Mouse (Mus musculus) thymus, adult 2 months (tissue): ENCODE results near the gene Dbil5. TPM values are rescaled to one million over a fixed set of nuclear protein-coding genes. Genes with fewer than 3 reads are reported as not detected.
A peak's percentile ranks its signal among the peaks of the same experiment; 100 is the strongest.
"Not testable (repeated sequence)": the region's sequence is repeated elsewhere in the genome, so short reads cannot be mapped to it uniquely, and the experiment has no call there.

Experiments used
- DNase-seq: peaks from one replicate; pipeline ENCODE4 v3.0.0; 2021
- H3K27ac ChIP-seq: fragments of 200-500 bp; 2 replicates; pipeline ENCODE4 v1.5.1; 2012; ENCODE audit warnings: low read length, control low read depth; ENCODE audit not compliant: control insufficient read depth, insufficient read depth
- H3K27me3 ChIP-seq: fragments of 200-500 bp; 2 replicates; pipeline ENCODE4 v1.6.1; 2012; ENCODE audit warnings: mild to moderate bottlenecking, low read length, moderate library complexity, mixed read lengths; ENCODE audit not compliant: control insufficient read depth, insufficient read depth
- H3K36me3 ChIP-seq: fragments of 200-500 bp; 2 replicates; pipeline ENCODE4 v1.6.1; 2012; ENCODE audit warnings: mild to moderate bottlenecking, low read length, moderate library complexity; ENCODE audit not compliant: control insufficient read depth, insufficient read depth
- H3K4me1 ChIP-seq: fragments of 200-500 bp; replicated peaks from 2 replicates; pipeline ENCODE4 v1.6.1; 2012; ENCODE audit warnings: low read length; ENCODE audit not compliant: control insufficient read depth, insufficient read depth
- H3K4me3 ChIP-seq: fragments of 200-500 bp; 2 replicates; pipeline ENCODE4 v1.5.1; 2012; ENCODE audit warnings: mild to moderate bottlenecking, low read length, control low read depth, moderate library complexity; ENCODE audit not compliant: control insufficient read depth, insufficient read depth
- CTCF ChIP-seq: fragments of 200-500 bp; IDR thresholded peaks from 2 replicates; pipeline ENCODE4 v1.5.1; 2012; ENCODE audit warnings: mild to moderate bottlenecking, control low read depth, low read length, moderate library complexity, borderline replicate concordance; ENCODE audit not compliant: control insufficient read depth, poor library complexity, insufficient read depth; ENCODE audit errors: extremely low read depth
- POLR2A ChIP-seq: fragments of 200-500 bp; IDR thresholded peaks from 2 replicates; pipeline ENCODE4 v1.6.1; 2012; ENCODE audit warnings: mild to moderate bottlenecking, low read length, control low read depth, moderate library complexity; ENCODE audit not compliant: control insufficient read depth, poor library complexity, insufficient read depth; ENCODE audit errors: extremely low read depth
- WGBS: fragments of 180-500 bp; shearing (Covaris S2); methylation state at CpG from one replicate; pipeline ENCODE4 v1.1.7; 2018; 5-methylcytosine and 5-hydroxymethylcytosine counted together
- polyA plus RNA-seq: library from polyadenylated mRNA; depleted of rRNA; stranded (reverse); fragments of >200 nt; gene quantifications from 2 replicates; pipeline ENCODE4 v1.2.3, GENCODE M21; 2012

Dbil5 gene
- polyA plus RNA-seq, 1 experiment = 1.4 TPM

DNA sequence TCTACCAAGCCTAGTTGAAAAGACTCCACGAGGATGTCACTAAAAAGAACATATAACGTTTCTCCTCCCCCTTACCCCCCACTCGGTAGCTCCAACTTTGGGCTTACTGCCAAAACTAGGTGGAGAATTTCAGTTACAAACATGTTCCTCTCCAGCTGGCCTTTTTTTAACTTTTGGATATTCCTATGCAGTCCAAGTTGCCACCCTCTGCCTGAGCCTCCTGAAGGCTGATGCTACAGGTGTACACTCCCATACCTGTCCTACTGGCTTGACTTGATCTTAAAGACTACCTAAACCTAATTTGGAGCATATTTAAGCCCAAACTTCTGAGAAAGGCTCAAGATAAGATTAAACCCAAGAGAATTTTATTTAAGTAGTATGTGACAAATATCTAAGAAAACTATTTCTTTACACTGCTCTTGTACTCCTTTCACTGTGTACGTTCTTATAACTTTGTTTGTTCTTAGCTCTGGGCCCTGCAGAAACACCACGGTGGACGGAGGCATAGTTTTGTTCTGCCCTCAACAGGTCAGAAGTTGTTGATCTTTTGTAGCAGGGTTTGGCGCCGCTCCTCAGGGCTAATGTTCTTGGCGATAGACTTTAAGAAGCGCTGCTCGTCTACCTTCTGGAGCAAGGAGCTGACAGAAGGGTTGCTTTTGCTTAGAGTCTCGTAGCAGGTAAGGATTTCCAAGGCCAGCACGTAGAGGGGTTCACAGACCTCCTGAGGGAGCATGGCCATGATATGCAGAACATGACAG lies 7.0 kb upstream of the Dbil5 start:
- Histone ChIP-seq H3K4me1 (no peaks in the 10 kb centered on the region; the same call in 1 of the 2 replicates), H3K27ac (no peak overlapping the region), H3K36me3 (peaks cover 14% of the 10 kb centered on the region), H3K27me3 (no peaks in the 10 kb centered on the region), H3K4me3 (no peak overlapping the region)
- 88% methylated on average over 13 of the region's 13 CpGs for WGBS
- TF ChIP-seq POLR2A (no peak), CTCF (no peak)
- DNase-seq = no peak

GRCm38 (mm10) chr11:76211595-76211994 lies 5.8 kb upstream of the Dbil5 start:
- not testable (repeated sequence) for H3K27ac ChIP-seq, H3K27me3 ChIP-seq, H3K4me3 ChIP-seq, H3K4me1 ChIP-seq, DNase-seq
- peaks cover 14% of the 10 kb centered on the region for H3K36me3 ChIP-seq
- 91% methylated on average over 6 of the region's 6 CpGs for WGBS

GRCm38 (mm10) chr11:76213841-76214240 lies 3.6 kb upstream of the Dbil5 start:
- peaks cover 14% of the 10 kb centered on the region for H3K36me3 ChIP-seq
- no peak for DNase-seq
- H3K4me1 ChIP-seq = peaks cover 7% of the 10 kb centered on the region
- no peak overlapping the region for H3K4me3 ChIP-seq
- 94% methylated on average over 5 of the region's 5 CpGs for WGBS
- no peak overlapping the region for H3K27ac ChIP-seq
- H3K27me3 ChIP-seq = no peaks in the 10 kb centered on the region
- TF ChIP-seq POLR2A (no peak), CTCF (no peak)

- Histone ChIP-seq H3K4me3 (no peak overlapping the region), H3K36me3 (peaks cover 14% of the 10 kb centered on the region), H3K4me1 (peaks cover 7% of the 10 kb centered on the region), H3K27ac (no peak overlapping the region), H3K27me3 (no peaks in the 10 kb centered on the region)
- 66% methylated on average over 2 of the region's 2 CpGs for WGBS
- TF ChIP-seq CTCF (no peak), POLR2A (no peak)
- peak; percentile 8 for DNase-seq
Measured at GRCm38 (mm10) chr11:76215011-76215410, 2.4 kb upstream of the Dbil5 start.

GRCm38 (mm10) chr11:76216049-76216540 lies 1.3 kb upstream of the Dbil5 start:
- TF ChIP-seq CTCF (no peak), POLR2A (no peak)
- no peak overlapping the region for H3K4me3 ChIP-seq
- no peak for DNase-seq
- peaks cover 14% of the 10 kb centered on the region for H3K36me3 ChIP-seq
- H3K4me1 ChIP-seq = peaks cover 7% of the 10 kb centered on the region
- H3K27ac ChIP-seq = no peak overlapping the region
- no peaks in the 10 kb centered on the region for H3K27me3 ChIP-seq
- WGBS = 92% methylated on average over 5 of the region's 5 CpGs

DNA sequence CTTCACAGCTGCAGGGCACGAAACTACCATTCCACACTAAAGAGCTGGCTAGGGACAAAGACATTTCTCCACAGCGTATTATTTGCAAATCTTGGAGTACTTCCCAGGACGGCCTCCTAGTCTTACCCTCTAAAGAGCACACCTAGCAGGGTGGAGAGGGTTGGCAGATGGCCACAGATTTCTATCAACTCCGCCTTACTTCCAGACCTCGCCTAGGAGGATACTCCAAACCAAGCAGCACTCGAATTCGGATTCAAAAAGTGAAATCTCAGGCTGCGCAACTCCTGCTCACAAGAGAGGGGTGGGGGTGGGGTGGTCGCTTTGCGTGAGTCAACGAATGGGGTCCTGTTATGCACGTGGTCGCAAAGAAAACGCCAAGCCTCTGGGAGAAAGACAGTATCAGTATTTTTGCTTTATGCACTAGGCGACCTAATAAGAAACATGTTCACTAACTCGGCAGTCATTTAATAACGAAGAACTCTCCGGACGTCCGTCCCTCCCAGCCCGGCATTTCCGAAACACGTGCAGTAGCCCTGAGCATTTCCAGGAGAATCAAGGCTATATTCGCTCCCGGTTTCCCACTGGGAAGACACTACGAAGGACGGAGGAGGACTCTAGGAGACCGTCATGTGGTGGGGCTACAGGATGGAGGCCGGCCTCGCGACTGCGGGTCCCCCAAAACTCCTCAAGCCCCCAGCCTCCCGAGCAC lies 573 bp upstream of the Dbil5 start:
- TF ChIP-seq POLR2A (no peak), CTCF (no peak)
- peak overlapping the region; percentile 93 for H3K4me3 ChIP-seq
- H3K36me3 ChIP-seq = peaks cover 14% of the 10 kb centered on the region
- peak overlapping the region; percentile 3; the same call in 1 of the 2 replicates for H3K27ac ChIP-seq
- H3K4me1 ChIP-seq = peaks cover 7% of the 10 kb centered on the region
- DNase-seq = peak; percentile 4
- WGBS = 2% methylated on average over 33 of the region's 33 CpGs
- H3K27me3 ChIP-seq = no peaks in the 10 kb centered on the region
